Mouse (Mus musculus): Measurements from ENCODE around the gene Gm21987. TPM values are rescaled to one million over a fixed set of nuclear protein-coding genes. Genes with fewer than 3 reads are reported as not detected.

The Gm21987 gene
- polyA plus RNA-seq, 1 experiment from 2014 or later, result not detected

GRCm38 (mm10) chr16:38407584-38407983 is 60.7 kb downstream of the Gm21987 start:
- H3K4me2 ChIP-seq, result no peak overlapping the region
- H3K27ac ChIP-seq (ENCODE audit: low read depth), result no peak overlapping the region
- DNase-seq, result no peak
- H3K9me3 ChIP-seq (ENCODE audit: low read depth, low read length), result no peaks in the 10 kb centered on the region
- TF ChIP-seq CTCF (IDR thresholded peaks at IDR 0.05; ENCODE audit: low read depth), result no peak
- no peaks in the 10 kb centered on the region for H3K4me1 ChIP-seq (ENCODE audit: insufficient read depth)
- H3K36me3 ChIP-seq (ENCODE audit: insufficient read depth), result no peaks in the 10 kb centered on the region
- no peak overlapping the region for H3K4me3 ChIP-seq (ENCODE audit: low read depth, low read length)
- no peak for ATAC-seq (ENCODE audit: insufficient read depth)
- H3K27me3 ChIP-seq (ENCODE audit: insufficient read depth, low read length), result no peaks in the 10 kb centered on the region
- no peak overlapping the region for H3K9ac ChIP-seq
- 45% methylated on average over 5 of the region's 5 CpGs for WGBS

- Histone ChIP-seq H3K4me2 (no peak overlapping the region), H3K9ac (no peak overlapping the region), H3K36me3 (ENCODE audit: insufficient read depth) (no peaks in the 10 kb centered on the region), H3K27ac (ENCODE audit: low read depth) (no peak overlapping the region), H3K4me3 (ENCODE audit: low read depth, low read length) (no peak overlapping the region), H3K9me3 (ENCODE audit: low read depth, low read length) (no peaks in the 10 kb centered on the region), H3K4me1 (ENCODE audit: insufficient read depth) (no peaks in the 10 kb centered on the region), H3K27me3 (ENCODE audit: insufficient read depth, low read length) (no peaks in the 10 kb centered on the region)
- DNase-seq, result no peak
- ATAC-seq (ENCODE audit: insufficient read depth), result no peak
- TF ChIP-seq CTCF (IDR thresholded peaks at IDR 0.05; ENCODE audit: low read depth), result no peak
- WGBS, result 92% methylated on average over 8 of the region's 8 CpGs
Measured at GRCm38 (mm10) chr16:38408416-38408815, 61.6 kb downstream of the Gm21987 start.

Other genes with a start within 250 kb of the Gm21987 start
- not detected in 2 replicates for gene Nr1i2, start 52.2 kb upstream of the Gm21987 start, polyA plus RNA-seq (2014; fragmentation: Nextera tagmentation; extraction: Ambion mirVana)
- gene Maats1, start 4.9 kb upstream of the Gm21987 start, polyA plus RNA-seq (2014; fragmentation: Nextera tagmentation; extraction: Ambion mirVana), result 0.12 and 0.14 TPM in 2 replicates
- 126 and 149 TPM in 2 replicates for gene Cox17, start within 50 bp of the Gm21987 start, polyA plus RNA-seq (2014; fragmentation: Nextera tagmentation; extraction: Ambion mirVana)
- 1.0 and 5.2 TPM in 2 replicates for gene Popdc2, start 15.2 kb downstream of the Gm21987 start, polyA plus RNA-seq (2014; fragmentation: Nextera tagmentation; extraction: Ambion mirVana)
- 0.14 TPM in 1 of 2 replicates, not detected in the other for gene Pla1a, start 86.1 kb downstream of the Gm21987 start, polyA plus RNA-seq (2014; fragmentation: Nextera tagmentation; extraction: Ambion mirVana)
- 82.9 and 91.4 TPM in 2 replicates for gene Adprh, start 105.7 kb downstream of the Gm21987 start, polyA plus RNA-seq (2014; fragmentation: Nextera tagmentation; extraction: Ambion mirVana)
- 0.30 and 0.39 TPM in 2 replicates for gene Cd80, start 108.5 kb downstream of the Gm21987 start, polyA plus RNA-seq (2014; fragmentation: Nextera tagmentation; extraction: Ambion mirVana)
- gene Timmdc1, start 175.6 kb downstream of the Gm21987 start, polyA plus RNA-seq (2014; fragmentation: Nextera tagmentation; extraction: Ambion mirVana), result 23.1 and 25.1 TPM in 2 replicates
- gene Poglut1, start 203.2 kb downstream of the Gm21987 start, polyA plus RNA-seq (2014; fragmentation: Nextera tagmentation; extraction: Ambion mirVana), result 61.2 and 63.4 TPM in 2 replicates
- 117 and 128 TPM in 2 replicates for gene Tmem39a, start 211.7 kb downstream of the Gm21987 start, polyA plus RNA-seq (2014; fragmentation: Nextera tagmentation; extraction: Ambion mirVana)

Data from lung, embryonic 14.5 days (tissue).